Mouse (Mus musculus) megakaryocyte, embryonic 14.5 days (primary cell): Measurements from ENCODE around the gene Tbx3.

Experiments used
- FLI1 ChIP-seq: IDR thresholded peaks from 2 replicates; pipeline ENCODE4 v1.6.1; 2012; ENCODE audit warnings: low read length, inconsistent platforms, mixed read lengths
- GATA1 ChIP-seq: IDR thresholded peaks from 3 replicates; pipeline ENCODE4 v1.6.1; 2012; ENCODE audit warnings: mixed read lengths, low read length, inconsistent platforms, borderline replicate concordance

- TF ChIP-seq GATA1 (no peak), FLI1 (no peak)
Observed at GRCm38 (mm10) chr5:119692425-119692824, 22.0 kb downstream of the Tbx3 start.
